Comparison of ENCODE assay signal across 8 mouse cellular contexts in the genomic region with DNA sequence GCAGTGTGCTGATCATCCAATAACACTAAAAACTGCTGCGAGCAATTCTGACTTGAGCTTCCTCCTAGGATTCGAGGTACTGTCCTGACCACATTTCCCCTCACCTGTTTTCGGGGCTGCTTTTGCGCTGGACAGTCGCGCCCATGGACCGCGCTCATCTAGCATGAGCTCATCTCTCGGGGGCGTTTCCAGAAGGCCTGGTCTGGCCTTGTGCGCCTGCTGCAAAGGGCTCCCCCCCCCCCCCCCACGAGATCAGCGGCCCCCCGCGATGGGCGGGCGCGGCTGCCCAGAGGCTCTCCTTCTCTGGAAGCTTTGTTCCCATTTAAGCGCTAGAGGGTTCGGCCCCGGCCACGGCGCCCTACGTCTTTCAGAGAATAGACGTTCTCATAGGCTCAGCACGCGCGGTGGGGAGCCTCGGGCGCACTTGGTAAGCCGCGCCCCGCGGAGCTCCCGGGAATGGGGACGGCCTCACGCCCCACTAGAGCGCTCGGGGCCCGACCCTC. TPM values are rescaled to one million over a fixed set of nuclear protein-coding genes. Genes with fewer than 3 reads are reported as not detected.
DNase-seq lines count a peak whose midpoint lies in the region; ATAC-seq and TF ChIP-seq lines count a peak whose summit lies in the region.

No protein-coding gene starts in this region.

- no peaks in the 10 kb centered on the region for H3K9me3 ChIP-seq in heart, postnatal 0 days (replicated peaks; ENCODE audit: control insufficient read depth, low read length)
- no peaks in the 10 kb centered on the region for H3K9me3 ChIP-seq in limb, embryonic 10.5 days (replicated peaks)
- no peaks in the 10 kb centered on the region for H3K9me3 ChIP-seq in neural tube, embryonic 15.5 days (replicated peaks)

- peak overlapping the region; percentile 77 for H3K9ac ChIP-seq in heart, postnatal 0 days (replicated peaks; ENCODE audit: low read depth, low read length)
- peak overlapping the region; percentile 89 for H3K9ac ChIP-seq in neural tube, embryonic 15.5 days (replicated peaks)

- H3K27me3 ChIP-seq in heart, postnatal 0 days (ENCODE audit: control insufficient read depth, insufficient read depth, low read length), result no peaks in the 10 kb centered on the region
- no peaks in the 10 kb centered on the region for H3K27me3 ChIP-seq in limb, embryonic 10.5 days (ENCODE audit: low read depth, poor library complexity, severe bottlenecking)
- H3K27me3 ChIP-seq in neural tube, embryonic 15.5 days (replicated peaks), result no peaks in the 10 kb centered on the region

- DNase-seq in heart, postnatal 0 days (ENCODE audit: low spot score), result peak; percentile 74
- no peak for DNase-seq in heart, postnatal 14 days
- peak; percentile 21 to 30 for DNase-seq in CD8-positive naive resting alpha-beta T cell, adult 2 months (ENCODE audit: low read depth in 2 of 2, low spot score in 2 of 2)
- DNase-seq in limb, embryonic 10.5 days (ENCODE audit: low spot score), result peak; percentile 85
- no peak for DNase-seq in urinary bladder, adult 2 months (ENCODE audit: low spot score)
- no peak for DNase-seq in right cerebral cortex, adult 18-20 months

- TF ChIP-seq POLR2A in cortical plate, adult 2 months (IDR thresholded peaks at IDR 0.05; ENCODE audit: extremely low read depth, insufficient read depth, low read length), result no peak

- peak; percentile 21 for ATAC-seq in heart, postnatal 0 days (ENCODE audit: insufficient read depth, low read depth)
- ATAC-seq in neural tube, embryonic 15.5 days (ENCODE audit: low FRiP score), result peak; percentile 12

- H3K36me3 ChIP-seq in heart, postnatal 0 days (replicated peaks; ENCODE audit: control insufficient read depth, insufficient read depth, low read length), result no peaks in the 10 kb centered on the region
- 0 out of 2 replicates have a peak, but pooled peaks cover 2% of the 10 kb centered on the region for H3K36me3 ChIP-seq in limb, embryonic 10.5 days
- no peaks in the 10 kb centered on the region for H3K36me3 ChIP-seq in neural tube, embryonic 15.5 days

- H3K4me2 ChIP-seq in heart, postnatal 0 days (ENCODE audit: low read depth, low read length), result peak overlapping the region; percentile 73
- H3K4me2 ChIP-seq in neural tube, embryonic 15.5 days, result peak overlapping the region; percentile 65

- peak overlapping the region; percentile 78 for H3K4me3 ChIP-seq in heart, postnatal 0 days (ENCODE audit: low read depth, low read length)
- peak overlapping the region; percentile 97 for H3K4me3 ChIP-seq in cortical plate, adult 2 months (ENCODE audit: insufficient read depth, low read length)
- peak overlapping the region; percentile 93 for H3K4me3 ChIP-seq in limb, embryonic 10.5 days
- peak overlapping the region; percentile 91 for H3K4me3 ChIP-seq in neural tube, embryonic 15.5 days (replicated peaks)

- H3K27ac ChIP-seq in heart, postnatal 0 days (ENCODE audit: low read depth), result peak overlapping the region; percentile 98
- peak overlapping the region; percentile 94 for H3K27ac ChIP-seq in cortical plate, adult 2 months (ENCODE audit: insufficient read depth, low read length)
- peak overlapping the region; percentile 99 for H3K27ac ChIP-seq in limb, embryonic 10.5 days
- peak overlapping the region; percentile 100 for H3K27ac ChIP-seq in neural tube, embryonic 15.5 days (replicated peaks)

- H3K4me1 ChIP-seq in heart, postnatal 0 days (ENCODE audit: control insufficient read depth, insufficient read depth), result peaks cover 21% of the 10 kb centered on the region; the same call in 1 of the 2 replicates
- no peaks in the 10 kb centered on the region for H3K4me1 ChIP-seq in cortical plate, adult 2 months (ENCODE audit: control insufficient read depth, insufficient read depth, low read length)
- H3K4me1 ChIP-seq in limb, embryonic 10.5 days, result peaks cover 25% of the 10 kb centered on the region
- peaks cover 17% of the 10 kb centered on the region for H3K4me1 ChIP-seq in neural tube, embryonic 15.5 days

- no peak for TF ChIP-seq CTCF in heart, postnatal 0 days (IDR thresholded peaks at IDR 0.05; ENCODE audit: low read depth)
- no peak for TF ChIP-seq CTCF in cortical plate, adult 2 months (IDR thresholded peaks at IDR 0.05; ENCODE audit: extremely low read depth, insufficient read depth, low read length)

- WGBS in heart, postnatal 0 days, result under 1% methylated on average over 37 of the region's 40 CpGs
- under 1% methylated on average over 40 of the region's 40 CpGs for WGBS in limb, embryonic 10.5 days
- under 1% methylated on average over 35 of the region's 40 CpGs for WGBS in neural tube, embryonic 15.5 days

- no peak for TF ChIP-seq EP300 in heart, postnatal 0 days (IDR thresholded peaks at IDR 0.05; ENCODE audit: low read depth)

- intact Hi-C loops in heart, postnatal 14 days (cut with DNase I), result loop anchor here (5.0 kb wide), 1 partner anchor 221 kb away; the partner anchor contains the start of gene Lrrc58

RNA-seq across cellular contexts. Expression of gene Gsk3b, which starts 0.6 kb away (rescaled TPM):
- 37.4 and 40.8 TPM in 2 replicates for total RNA-seq in heart, postnatal 0 days (2014; rRNA removed; ENCODE audit: low replicate concordance)
- 31.3 and 31.5 TPM in 2 replicates for polyA plus RNA-seq in heart, postnatal 0 days (2015; fragmentation: Nextera tagmentation; extraction: Ambion mirVana)
- 10 to 100 TPM; 54.5 to 55.3 TPM for total RNA-seq in heart, postnatal 14 days (2021)
- polyA plus RNA-seq in cortical plate, adult 2 months (2012; rRNA removed), result 45.1 and 47.2 TPM in 2 replicates
- polyA plus RNA-seq in limb, embryonic 10.5 days (2016; fragmentation: Nextera tagmentation; extraction: Ambion mirVana), result 46.1 and 59.4 TPM in 2 replicates
- polyA plus RNA-seq in neural tube, embryonic 15.5 days (2015; fragmentation: Nextera tagmentation; extraction: Ambion mirVana), result 130 and 145 TPM in 2 replicates
- polyA plus RNA-seq in urinary bladder, adult 2 months (2012; rRNA removed), result 10.4 and 18.8 TPM in 2 replicates

Comparison
In these comparisons a context has a peak if more than half of its experiments do, and no peak if none do; other contexts are left out.
1. DNase-seq: peak in heart, postnatal 0 days (single experiment), CD8-positive naive resting alpha-beta T cell, adult 2 months (2 of 2) and limb, embryonic 10.5 days (single experiment); none in heart, postnatal 14 days (0 of 2), urinary bladder, adult 2 months (single experiment) and right cerebral cortex, adult 18-20 months (single experiment).
2. Peak in every context shown above with its lines, with median percentiles within 50 percentile points of each other: H3K27ac ChIP-seq and H3K4me3 ChIP-seq.